Mouse (Mus musculus) intestine, postnatal 0 days (tissue): ENCODE measurements at regions not wholly inside any gene's neighbourhood (a gene's known extent, or its start where the extent isn't known, plus 50 kb on each side); places are given as distances from the start of the nearest gene placed in this dataset.

ENCODE experiments used
- ATAC-seq: fragments of 200-750 bp; cut with Nextera tagmentation; 2 replicates; pipeline ENCODE4 v1.8.0; 2017; ENCODE audit warnings: mild to moderate bottlenecking, moderate TSS enrichment, moderate library complexity
- H3K27ac ChIP-seq: fragments of 300-500 bp; sonication (generic); 2 replicates; pipeline ENCODE4 v1.5.1; 2014; ENCODE audit warnings: mild to moderate bottlenecking, low read depth, low read length, moderate library complexity
- H3K27me3 ChIP-seq: fragments of 300-500 bp; sonication (generic); replicated peaks from 2 replicates; pipeline ENCODE4 v1.6.1; 2014; ENCODE audit warnings: low read length, mixed read lengths; ENCODE audit not compliant: control insufficient read depth, insufficient read depth
- H3K36me3 ChIP-seq: fragments of 300-500 bp; sonication (generic); 2 replicates; pipeline ENCODE4 v1.6.1; 2014; ENCODE audit warnings: mild to moderate bottlenecking, moderate library complexity; ENCODE audit not compliant: control insufficient read depth, insufficient read depth
- H3K4me1 ChIP-seq: fragments of 300-500 bp; sonication (generic); replicated peaks from 2 replicates; pipeline ENCODE4 v1.6.1; 2014; ENCODE audit warnings: antibody characterized with exemption, low read length, mixed read lengths; ENCODE audit not compliant: control insufficient read depth, insufficient read depth
- H3K4me2 ChIP-seq: fragments of 300-500 bp; sonication (generic); replicated peaks from 2 replicates; pipeline ENCODE4 v1.6.1; 2014; ENCODE audit warnings: low read depth, mild to moderate bottlenecking, moderate library complexity
- H3K4me3 ChIP-seq: fragments of 300-500 bp; sonication (generic); 2 replicates; pipeline ENCODE4 v1.5.1; 2014; ENCODE audit warnings: low read depth, low read length
- H3K9ac ChIP-seq: fragments of 300-500 bp; sonication (generic); 2 replicates; pipeline ENCODE4 v1.6.1; 2014; ENCODE audit warnings: mild to moderate bottlenecking, low read depth, low read length
- H3K9me3 ChIP-seq: fragments of 300-500 bp; sonication (generic); 2 replicates; pipeline ENCODE4 v1.6.1; 2016; ENCODE audit warnings: mixed run types; ENCODE audit not compliant: control insufficient read depth
- CTCF ChIP-seq: sonication (generic); IDR thresholded peaks from 2 replicates; pipeline ENCODE4 v1.5.1; 2016; ENCODE audit warnings: low read depth, mild to moderate bottlenecking, control low read depth, antibody characterized with exemption, moderate library complexity
- WGBS: fragments of 180-500 bp; shearing (Covaris S2); extraction: QIAGEN DNeasy Blood & Tissue Kit; methylation state at CpG from one replicate; pipeline ENCODE4 v1.1.7; 2014; 5-methylcytosine and 5-hydroxymethylcytosine counted together

- H3K4me2 ChIP-seq: no peak overlapping the region
- no peaks in the 10 kb centered on the region for H3K9me3 ChIP-seq
- H3K27ac ChIP-seq: no peak overlapping the region
- no peak overlapping the region for H3K4me3 ChIP-seq
- no peak for ATAC-seq
- WGBS: 92% methylated on average over 6 of the region's 6 CpGs
- no peaks in the 10 kb centered on the region for H3K27me3 ChIP-seq
- no peaks in the 10 kb centered on the region for H3K4me1 ChIP-seq
- no peak overlapping the region for H3K9ac ChIP-seq
- no peaks in the 10 kb centered on the region for H3K36me3 ChIP-seq
- no peak for TF ChIP-seq CTCF
Observed at GRCm38 (mm10) chr2:109619676-109620075, 54.8 kb upstream of the Bdnf start.

- H3K27ac ChIP-seq: no peak overlapping the region
- WGBS: 64% methylated on average over 9 of the region's 9 CpGs
- TF ChIP-seq CTCF: no peak
- H3K27me3 ChIP-seq: no peaks in the 10 kb centered on the region
- no peak overlapping the region for H3K9ac ChIP-seq
- no peak for ATAC-seq
- H3K4me3 ChIP-seq: no peak overlapping the region
- H3K4me1 ChIP-seq: no peaks in the 10 kb centered on the region
- no peaks in the 10 kb centered on the region for H3K9me3 ChIP-seq
- H3K36me3 ChIP-seq: no peaks in the 10 kb centered on the region
- no peak overlapping the region for H3K4me2 ChIP-seq
Observed at GRCm38 (mm10) chr2:109621595-109621994, 52.9 kb upstream of the Bdnf start.
